Mouse (Mus musculus): ENCODE results near the gene OR5BS1P. TPM values are rescaled to one million over a fixed set of nuclear protein-coding genes. Genes with fewer than 3 reads are reported as not detected.

OR5BS1P gene
- polyA plus RNA-seq, 1 experiment from 2014 or later = not detected

GRCm38 (mm10) chr15:98527056-98527771 lies 57.5 kb downstream of the OR5BS1P start:
- Histone ChIP-seq H3K27ac (no peak overlapping the region), H3K9me3 (replicated peaks) (no peaks in the 10 kb centered on the region), H3K4me3 (no peak overlapping the region), H3K4me2 (no peak overlapping the region), H3K27me3 (replicated peaks) (no peaks in the 10 kb centered on the region), H3K4me1 (peaks cover 46% of the 10 kb centered on the region), H3K9ac (no peak overlapping the region), H3K36me3 (peaks cover 98% of the 10 kb centered on the region)
- 93% methylated on average over 5 of the region's 5 CpGs for WGBS (ENCODE audit: insufficient replicate concordance)
- ATAC-seq = no peak

- Histone ChIP-seq H3K4me2 (no peak overlapping the region), H3K9me3 (replicated peaks) (no peaks in the 10 kb centered on the region), H3K27ac (no peak overlapping the region), H3K36me3 (peaks cover 93% of the 10 kb centered on the region), H3K9ac (no peak overlapping the region), H3K4me3 (no peak overlapping the region), H3K27me3 (replicated peaks) (no peaks in the 10 kb centered on the region), H3K4me1 (peaks cover 54% of the 10 kb centered on the region)
- 82% methylated on average over 5 of the region's 5 CpGs for WGBS (ENCODE audit: insufficient replicate concordance)
- ATAC-seq = no peak
These were observed 58.4 kb downstream of the OR5BS1P start for GRCm38 (mm10) chr15:98528066-98528563.

Small RNA genes lying within 50 kb of the gene (microRNA-seq; reads per million reads assigned to microRNA genes)
- gene Mir1291 = 1.1 reads per million

Other genes with a start within 250 kb of the OR5BS1P start
- not detected in 2 replicates for gene Gm44579, start 248.9 kb upstream of the OR5BS1P start, polyA plus RNA-seq (2016; fragmentation: Nextera tagmentation; extraction: Ambion mirVana)
- not detected in 2 replicates for gene Olfr287, start 248.8 kb upstream of the OR5BS1P start, polyA plus RNA-seq (2016; fragmentation: Nextera tagmentation; extraction: Ambion mirVana)
- not detected in 2 replicates for gene Olfr286, start 235.4 kb upstream of the OR5BS1P start, polyA plus RNA-seq (2016; fragmentation: Nextera tagmentation; extraction: Ambion mirVana)
- gene H1fnt, start 212.6 kb upstream of the OR5BS1P start, polyA plus RNA-seq (2016; fragmentation: Nextera tagmentation; extraction: Ambion mirVana) = not detected in 2 replicates
- gene Zfp641, start 173.7 kb upstream of the OR5BS1P start, polyA plus RNA-seq (2016; fragmentation: Nextera tagmentation; extraction: Ambion mirVana) = 0.20 TPM in 1 of 2 replicates, not detected in the other
- gene Olfr285, start 152.5 kb upstream of the OR5BS1P start, polyA plus RNA-seq (2016; fragmentation: Nextera tagmentation; extraction: Ambion mirVana) = not detected in 2 replicates
- gene Olfr284, start 128.9 kb upstream of the OR5BS1P start, polyA plus RNA-seq (2016; fragmentation: Nextera tagmentation; extraction: Ambion mirVana) = not detected in 2 replicates
- not detected in 2 replicates for gene Olfr283, start 89.0 kb upstream of the OR5BS1P start, polyA plus RNA-seq (2016; fragmentation: Nextera tagmentation; extraction: Ambion mirVana)
- gene Olfr282, start 38.7 kb upstream of the OR5BS1P start, polyA plus RNA-seq (2016; fragmentation: Nextera tagmentation; extraction: Ambion mirVana) = not detected in 2 replicates
- gene Olfr281, start 17.3 kb upstream of the OR5BS1P start, polyA plus RNA-seq (2016; fragmentation: Nextera tagmentation; extraction: Ambion mirVana) = not detected in 2 replicates
- gene Lalba, start 12.8 kb downstream of the OR5BS1P start, polyA plus RNA-seq (2016; fragmentation: Nextera tagmentation; extraction: Ambion mirVana) = not detected in 2 replicates
- gene Olfr279, start 22.5 kb downstream of the OR5BS1P start, polyA plus RNA-seq (2016; fragmentation: Nextera tagmentation; extraction: Ambion mirVana) = not detected in 2 replicates
- 78.4 and 78.5 TPM in 2 replicates for gene Kansl2, start 64.4 kb downstream of the OR5BS1P start, polyA plus RNA-seq (2016; fragmentation: Nextera tagmentation; extraction: Ambion mirVana)
- gene Ccnt1, start 101.0 kb downstream of the OR5BS1P start, polyA plus RNA-seq (2016; fragmentation: Nextera tagmentation; extraction: Ambion mirVana) = 34.4 and 35.5 TPM in 2 replicates
- gene 4930415O20Rik, start 101.1 kb downstream of the OR5BS1P start, polyA plus RNA-seq (2016; fragmentation: Nextera tagmentation; extraction: Ambion mirVana) = not detected in 2 replicates
- 9.7 and 10.2 TPM in 2 replicates for gene Adcy6, start 140.2 kb downstream of the OR5BS1P start, polyA plus RNA-seq (2016; fragmentation: Nextera tagmentation; extraction: Ambion mirVana)
- gene Cacnb3, start 160.9 kb downstream of the OR5BS1P start, polyA plus RNA-seq (2016; fragmentation: Nextera tagmentation; extraction: Ambion mirVana) = 3.8 and 4.9 TPM in 2 replicates
- 15.9 and 16.2 TPM in 2 replicates for gene Ddx23, start 193.0 kb downstream of the OR5BS1P start, polyA plus RNA-seq (2016; fragmentation: Nextera tagmentation; extraction: Ambion mirVana)
- 0.30 and 0.50 TPM in 2 replicates for gene Rnd1, start 207.6 kb downstream of the OR5BS1P start, polyA plus RNA-seq (2016; fragmentation: Nextera tagmentation; extraction: Ambion mirVana)
- gene Ccdc65, start 238.3 kb downstream of the OR5BS1P start, polyA plus RNA-seq (2016; fragmentation: Nextera tagmentation; extraction: Ambion mirVana) = 0.06 TPM in 1 of 2 replicates, not detected in the other